Mouse (Mus musculus): ENCODE measurements around the gene Trmt61a.

- TF ChIP-seq CTCF (IDR thresholded peaks at IDR 0.05; ENCODE audit: extremely low read depth, insufficient read length, insufficient replicate concordance, low read depth, low read length) (no peak), POLR2A (IDR thresholded peaks at IDR 0.05; ENCODE audit: low read depth, low read length) (no peak)
Observed at GRCm38 (mm10) chr12:111660628-111661027, 17.3 kb upstream of the Trmt61a start.
